Mouse (Mus musculus) intestine, embryonic 15.5 days (tissue): ENCODE results near the gene Nsd1. TPM values are rescaled to one million over a fixed set of nuclear protein-coding genes. Genes with fewer than 3 reads are reported as not detected.

Source experiments
- ATAC-seq: fragments of 200-750 bp; cut with Nextera tagmentation; 2 replicates; pipeline ENCODE4 v1.8.0; 2017; ENCODE audit warnings: moderate TSS enrichment, moderate library complexity
- H3K27ac ChIP-seq: fragments of 300-500 bp; sonication (generic); 2 replicates; pipeline ENCODE4 v1.5.1; 2015; ENCODE audit warnings: mild to moderate bottlenecking, inconsistent platforms
- H3K27me3 ChIP-seq: fragments of 300-500 bp; sonication (generic); replicated peaks from 2 replicates; pipeline ENCODE4 v1.6.1; 2015; ENCODE audit warnings: inconsistent platforms
- H3K36me3 ChIP-seq: fragments of 300-500 bp; sonication (generic); 2 replicates; pipeline ENCODE4 v1.6.1; 2015; ENCODE audit warnings: inconsistent platforms
- H3K4me1 ChIP-seq: fragments of 300-500 bp; sonication (generic); replicated peaks from 2 replicates; pipeline ENCODE4 v1.6.1; 2015; ENCODE audit warnings: inconsistent platforms
- H3K4me2 ChIP-seq: fragments of 300-500 bp; sonication (generic); replicated peaks from 2 replicates; pipeline ENCODE4 v1.6.1; 2015; ENCODE audit warnings: mild to moderate bottlenecking, inconsistent platforms
- H3K4me3 ChIP-seq: fragments of 300-500 bp; sonication (generic); replicated peaks from 2 replicates; pipeline ENCODE4 v1.5.1; 2015; ENCODE audit warnings: inconsistent platforms
- H3K9ac ChIP-seq: fragments of 300-500 bp; sonication (generic); 2 replicates; pipeline ENCODE4 v1.6.1; 2015; ENCODE audit warnings: inconsistent platforms
- H3K9me3 ChIP-seq: fragments of 300-500 bp; sonication (generic); 2 replicates; pipeline ENCODE4 v1.6.1; 2016; ENCODE audit warnings: inconsistent platforms
- WGBS: fragments of 180-500 bp; shearing (Covaris S2); methylation state at CpG from one replicate; pipeline ENCODE4 v1.1.7; 2015; 5-methylcytosine and 5-hydroxymethylcytosine counted together
- polyA plus RNA-seq: library from polyadenylated mRNA; unstranded; fragments of >200 nt; fragmentation: Nextera tagmentation; extraction: Ambion mirVana; gene quantifications from 2 replicates; pipeline ENCODE4 v1.2.1, GENCODE M21; 2015

Nsd1 gene
- polyA plus RNA-seq, 1 experiment from 2014 or later = 49.6 TPM

DNA sequence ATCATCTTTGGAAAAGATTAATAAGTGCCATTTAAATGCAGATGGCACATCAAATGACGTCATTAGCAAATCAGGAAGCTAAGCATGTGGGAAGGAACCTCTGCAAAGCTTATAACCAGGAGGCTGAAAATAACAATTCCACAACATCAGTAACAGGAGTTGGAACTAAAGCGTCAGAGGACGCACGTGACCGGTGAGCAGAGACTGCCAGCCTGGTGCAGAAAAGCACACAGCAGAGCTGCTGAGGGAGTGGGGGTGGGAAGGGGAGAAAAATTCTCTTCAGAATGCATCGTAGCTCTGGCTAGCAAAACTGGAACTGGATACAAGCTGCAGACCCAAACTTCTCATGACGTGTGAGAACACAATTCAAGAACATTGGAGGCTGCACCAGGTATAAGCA, 134.7 kb downstream of the Nsd1 start:
- Histone ChIP-seq H3K4me3 (no peak overlapping the region), H3K9me3 (no peaks in the 10 kb centered on the region), H3K9ac (no peak overlapping the region), H3K27me3 (no peaks in the 10 kb centered on the region), H3K27ac (no peak overlapping the region), H3K4me2 (no peak overlapping the region), H3K4me1 (no peaks in the 10 kb centered on the region), H3K36me3 (peaks cover 46% of the 10 kb centered on the region)
- ATAC-seq = no peak
- 84% methylated on average over 7 of the region's 7 CpGs for WGBS

GRCm38 (mm10) chr13:55346745-55347144, 137.2 kb downstream of the Nsd1 start:
- Histone ChIP-seq H3K9me3 (no peaks in the 10 kb centered on the region), H3K9ac (no peak overlapping the region), H3K4me3 (no peak overlapping the region), H3K36me3 (peaks cover 62% of the 10 kb centered on the region), H3K27me3 (no peaks in the 10 kb centered on the region), H3K4me1 (no peaks in the 10 kb centered on the region), H3K27ac (no peak overlapping the region), H3K4me2 (no peak overlapping the region)
- no peak for ATAC-seq
- WGBS = 78% methylated on average over 11 of the region's 11 CpGs

GRCm38 (mm10) chr13:55361145-55361544, 151.6 kb downstream of the Nsd1 start:
- H3K9me3 ChIP-seq = no peaks in the 10 kb centered on the region
- H3K4me1 ChIP-seq = peaks cover 9% of the 10 kb centered on the region
- H3K36me3 ChIP-seq = peaks cover 20% of the 10 kb centered on the region
- H3K9ac ChIP-seq = peak overlapping the region; percentile 94
- H3K27ac ChIP-seq = no peak overlapping the region
- ATAC-seq = no peak
- no peaks in the 10 kb centered on the region for H3K27me3 ChIP-seq
- H3K4me3 ChIP-seq = peak overlapping the region; percentile 96
- H3K4me2 ChIP-seq = peak overlapping the region; percentile 71

DNA sequence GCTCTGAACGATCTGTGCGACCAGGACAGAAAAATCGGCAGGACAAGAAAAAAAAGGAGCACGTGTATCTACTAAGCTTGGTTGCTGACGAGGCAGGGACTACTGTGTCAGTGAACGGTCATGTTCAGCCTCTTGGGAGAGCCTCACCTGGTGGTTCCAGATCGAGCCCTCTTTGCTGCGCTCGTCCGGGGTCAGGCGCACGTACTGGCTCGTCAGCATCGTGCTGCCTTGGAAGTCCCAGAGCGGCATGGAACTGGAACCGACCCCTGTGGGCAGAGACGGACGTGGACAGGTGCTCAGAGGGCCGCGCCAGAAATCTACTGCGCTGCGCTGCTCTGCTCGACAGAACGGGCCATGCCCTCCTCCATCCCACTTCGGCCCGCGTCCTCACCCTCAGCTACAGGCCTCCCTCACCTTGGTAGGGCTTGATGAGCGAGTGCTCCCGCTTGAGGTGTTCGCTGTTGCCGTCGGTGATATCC, 152.4 kb downstream of the Nsd1 start:
- Histone ChIP-seq H3K36me3 (peaks cover 16% of the 10 kb centered on the region; the same call in 1 of the 2 replicates), H3K27ac (peak overlapping the region; percentile 96), H3K4me3 (peak overlapping the region; percentile 96), H3K4me1 (peaks cover 9% of the 10 kb centered on the region), H3K4me2 (peak overlapping the region; percentile 71), H3K9me3 (no peaks in the 10 kb centered on the region), H3K27me3 (no peaks in the 10 kb centered on the region), H3K9ac (peak overlapping the region; percentile 94)
- WGBS = under 1% methylated on average over 32 of the region's 32 CpGs
- peak; percentile 57 for ATAC-seq

DNA sequence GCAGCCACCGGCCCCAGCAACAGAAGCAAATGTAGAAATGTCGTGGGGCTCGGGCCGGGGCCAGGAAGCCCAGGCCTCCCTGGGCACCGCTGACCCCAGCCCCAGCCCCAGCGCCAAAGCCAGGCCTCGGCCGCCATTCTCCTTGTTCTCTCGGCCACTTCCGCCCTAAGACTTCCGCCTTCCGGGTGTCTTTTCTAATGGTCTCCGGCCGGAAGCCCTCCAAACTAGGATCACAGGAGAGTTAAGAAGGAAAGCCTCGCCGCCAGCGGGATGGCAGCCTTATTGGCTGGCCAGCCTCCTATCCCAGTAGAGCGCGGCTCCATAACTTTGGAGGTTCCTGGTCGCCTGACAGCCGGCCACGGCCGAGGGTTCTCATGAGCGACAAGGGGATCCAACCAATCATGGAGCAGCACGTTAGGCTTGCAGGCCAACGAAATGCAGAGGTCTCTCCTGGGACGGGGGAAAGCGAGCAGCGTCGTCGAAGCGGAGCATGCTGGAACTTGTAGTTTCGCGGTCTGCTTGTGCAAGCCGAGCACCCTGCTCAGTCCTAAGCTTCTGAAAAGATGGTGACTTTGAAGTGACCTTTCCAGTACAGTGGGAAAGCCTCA, 153.0 kb downstream of the Nsd1 start, which contains the start of gene Lman2:
TSS of gene Lman2 (minus strand) at position 331 of the 608 bp plus-strand sequence.
- WGBS = under 1% methylated on average over 35 of the region's 35 CpGs
- ATAC-seq = peak; percentile 99

More for the DNA sequence above, 153.0 kb downstream of the Nsd1 start, which contains the start of gene Lman2:
- Histone ChIP-seq H3K27me3 (no peaks in the 10 kb centered on the region), H3K4me3 (peak within 1 kb of the TSS; percentile 96), H3K9me3 (no peaks in the 10 kb centered on the region), H3K27ac (peak within 1 kb of the TSS; percentile 96), H3K4me1 (peaks cover 9% of the 10 kb centered on the region), H3K4me2 (peak within 1 kb of the TSS; percentile 71), H3K9ac (peak within 1 kb of the TSS; percentile 94), H3K36me3 (peaks cover 16% of the 10 kb centered on the region; the same call in 1 of the 2 replicates)

Other genes starting within 250 kb of the Nsd1 start
- 1.2 TPM in 2 replicates for gene Hk3, start 188.4 kb upstream of the Nsd1 start, polyA plus RNA-seq
- gene Uimc1, start 109.5 kb upstream of the Nsd1 start, polyA plus RNA-seq = 19.7 and 21.8 TPM in 2 replicates
- 14.3 and 14.7 TPM in 2 replicates for gene Zfp346, start 104.5 kb upstream of the Nsd1 start, polyA plus RNA-seq
- gene Gm17617, start 76.2 kb upstream of the Nsd1 start, polyA plus RNA-seq = not detected in 2 replicates
- 14.2 and 14.5 TPM in 2 replicates for gene Fgfr4, start 57.1 kb upstream of the Nsd1 start, polyA plus RNA-seq
- gene Prelid1, start 110.7 kb downstream of the Nsd1 start, polyA plus RNA-seq = 543 and 576 TPM in 2 replicates
- gene Rab24, start 112.2 kb downstream of the Nsd1 start, polyA plus RNA-seq = 83.2 and 101 TPM in 2 replicates
- gene Mxd3, start 120.0 kb downstream of the Nsd1 start, polyA plus RNA-seq = 22.3 and 26.0 TPM in 2 replicates
- 121 and 128 TPM in 2 replicates for gene Lman2, start 153.0 kb downstream of the Nsd1 start, polyA plus RNA-seq
- gene Rgs14, start 159.9 kb downstream of the Nsd1 start, polyA plus RNA-seq = 0.85 and 1.2 TPM in 2 replicates
- gene Slc34a1, start 188.4 kb downstream of the Nsd1 start, polyA plus RNA-seq = not detected in 2 replicates
- not detected in 2 replicates for gene Pfn3, start 205.4 kb downstream of the Nsd1 start, polyA plus RNA-seq
- gene F12, start 217.0 kb downstream of the Nsd1 start, polyA plus RNA-seq = 1.8 TPM in 2 replicates
- gene Grk6, start 235.3 kb downstream of the Nsd1 start, polyA plus RNA-seq = 38.3 and 38.7 TPM in 2 replicates